Mouse (Mus musculus) neutrophil, adult 59 days (primary cell): ENCODE results near the gene Gm20920. TPM values are rescaled to one million over a fixed set of nuclear protein-coding genes. Genes with fewer than 3 reads are reported as not detected.

Experiments used
- total RNA-seq, 2 experiments: library from RNA; stranded (reverse); gene quantifications; 1 replicate in 1 of 2; 2 replicates in 1 of 2; pipeline ENCODE4 v1.2.4; 2023

Gene Gm20920
- total RNA-seq: not detected

DNA sequence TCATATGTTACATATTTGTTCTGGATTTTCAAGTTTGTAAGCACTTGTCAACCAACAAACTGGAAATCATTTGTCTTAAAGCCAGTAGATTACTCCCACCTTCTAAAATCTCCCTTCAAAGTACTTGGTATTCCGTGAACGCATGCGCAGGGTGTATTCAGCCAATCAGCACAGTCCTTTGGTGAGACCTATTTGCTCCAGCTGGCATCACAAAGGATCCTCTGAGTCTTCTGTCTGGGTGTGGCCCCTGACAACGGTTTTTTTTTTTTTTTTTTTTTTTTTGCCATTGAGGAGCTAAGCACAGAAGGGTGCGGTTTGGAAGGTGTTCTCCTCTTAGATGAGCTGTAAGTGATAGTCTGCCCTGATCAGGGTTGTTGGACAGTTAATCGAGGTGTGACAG, at the start of gene Gm20920:
Gm20920 (plus strand) TSS at position 301 of the 400 bp plus-strand sequence.

